Mouse (Mus musculus) fibroblast of lung, adult 2 months (primary cell): ENCODE measurements at regions not wholly inside any gene's neighbourhood (a gene's known extent, or its start where the extent isn't known, plus 50 kb on each side); places are given as distances from the start of the nearest gene placed in this dataset.

Source experiments
- DNase-seq: peaks from one replicate; pipeline ENCODE4 v3.0.0-alpha.2; 2011; ENCODE audit warnings: low read depth

DNA sequence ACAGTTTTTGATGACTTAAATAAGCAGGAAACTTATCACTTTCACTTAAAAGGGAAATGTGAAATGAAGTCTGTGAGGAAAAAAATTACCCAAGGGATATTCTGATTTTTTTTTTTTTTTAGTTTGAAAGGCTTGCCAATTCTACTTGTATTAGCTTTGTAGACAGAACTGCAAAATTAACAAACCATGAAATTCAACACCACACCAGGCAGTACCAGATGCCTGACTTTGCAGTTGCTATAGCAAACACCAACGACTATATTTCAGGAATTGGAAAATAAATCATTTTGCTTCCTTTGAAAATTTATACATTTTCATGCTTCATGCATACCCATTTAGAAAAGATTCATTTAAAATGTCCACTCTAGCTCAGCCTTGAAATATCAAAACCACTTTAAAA, 1206.6 kb downstream of the Grik2 start:
- no peak for DNase-seq

DNA sequence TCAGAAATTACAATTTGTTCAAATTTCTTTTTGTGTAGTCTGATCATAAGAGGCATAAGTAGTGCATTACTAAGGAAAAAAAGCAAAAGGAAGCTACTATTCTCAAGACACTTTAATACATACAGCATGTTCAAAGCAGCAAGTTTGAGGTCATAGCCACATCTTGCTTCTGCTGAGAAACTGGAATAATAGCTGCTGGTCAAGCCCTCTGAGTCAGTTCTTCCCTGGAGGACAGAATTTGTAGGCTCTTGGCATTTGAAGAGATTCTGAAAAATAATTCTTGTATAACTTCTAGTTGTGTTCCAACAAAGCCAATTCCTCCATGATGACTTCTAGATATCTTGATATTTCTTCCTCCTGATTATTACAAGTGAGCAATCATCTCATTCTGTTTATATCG, 1207.5 kb downstream of the Grik2 start:
- no peak for DNase-seq

DNA sequence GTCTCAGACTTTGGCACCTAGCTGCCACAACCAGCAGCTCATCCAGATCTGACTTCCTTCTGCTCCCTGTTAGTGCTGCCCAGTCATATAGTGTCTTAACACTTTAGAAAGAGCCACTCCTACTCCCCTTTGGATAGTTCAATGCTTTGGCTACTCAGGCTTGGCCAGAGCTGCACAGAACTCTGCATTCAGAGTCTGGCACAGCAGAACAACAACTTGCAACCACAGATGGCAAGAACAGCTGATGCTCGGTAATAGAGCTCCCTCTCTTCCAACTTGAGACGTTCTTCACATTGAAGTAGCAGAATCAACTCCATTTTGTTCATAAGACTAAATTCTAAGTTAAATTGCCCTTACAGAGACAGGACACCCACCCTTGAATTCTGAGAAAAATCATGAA, 1216.0 kb downstream of the Grik2 start:
- no peak for DNase-seq

DNA sequence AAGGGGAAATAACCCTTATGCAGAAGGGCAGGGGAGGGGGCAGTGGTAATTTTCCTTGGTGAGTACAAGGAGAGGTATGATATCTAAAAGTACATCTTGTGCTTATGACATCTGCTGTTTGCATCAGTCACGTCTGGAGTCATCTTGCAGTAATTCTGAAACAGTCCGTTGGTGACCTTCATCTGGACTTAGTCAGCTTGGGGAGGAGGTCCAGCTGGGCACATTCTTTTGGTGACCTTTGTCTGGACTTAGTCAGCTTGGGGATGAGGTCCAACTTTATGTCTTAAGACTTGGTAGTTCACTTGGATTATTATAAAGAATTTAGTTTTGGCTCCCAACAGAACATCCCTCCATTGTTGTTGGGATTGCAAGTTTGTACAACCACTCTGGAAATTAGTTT, 1238.8 kb downstream of the Grik2 start:
- peak; percentile 14 for DNase-seq

DNA sequence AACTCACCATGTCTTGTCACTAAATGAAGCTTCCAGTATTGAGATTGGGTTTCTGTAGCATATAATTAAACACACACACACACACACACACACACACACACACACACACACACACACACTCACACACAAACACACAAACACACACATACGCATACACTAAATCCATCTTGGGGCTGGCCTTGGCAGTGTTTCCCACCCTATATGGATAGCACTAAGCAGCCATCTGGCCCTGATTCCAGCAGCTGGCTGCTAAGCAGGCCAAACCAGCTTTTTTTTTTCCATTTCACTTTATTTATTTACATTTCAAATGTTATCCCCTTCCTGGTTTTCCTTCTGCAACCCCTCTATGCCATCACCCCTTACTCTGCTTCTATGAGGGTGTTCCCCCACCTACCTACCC, 1266.3 kb downstream of the Grik2 start:
- DNase-seq: no peak

DNA sequence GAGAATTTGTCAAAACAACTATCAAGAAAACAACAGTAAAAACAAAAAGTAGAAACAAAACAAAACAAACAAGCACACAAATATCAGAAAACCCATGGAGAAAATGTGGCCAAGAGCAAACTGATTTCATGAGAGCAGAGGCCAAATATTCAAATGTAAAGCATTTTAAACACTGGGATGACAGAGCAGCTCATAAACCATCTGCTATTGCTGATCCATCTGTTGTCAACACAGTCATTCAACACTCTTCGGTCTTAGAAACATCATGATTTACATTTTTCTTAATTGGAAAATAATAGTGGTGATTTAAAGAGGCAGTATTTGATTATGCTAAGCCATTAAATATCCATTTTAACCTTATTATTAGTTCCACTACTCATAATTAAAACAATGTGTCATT, 1315.6 kb downstream of the Grik2 start:
- no peak for DNase-seq

DNA sequence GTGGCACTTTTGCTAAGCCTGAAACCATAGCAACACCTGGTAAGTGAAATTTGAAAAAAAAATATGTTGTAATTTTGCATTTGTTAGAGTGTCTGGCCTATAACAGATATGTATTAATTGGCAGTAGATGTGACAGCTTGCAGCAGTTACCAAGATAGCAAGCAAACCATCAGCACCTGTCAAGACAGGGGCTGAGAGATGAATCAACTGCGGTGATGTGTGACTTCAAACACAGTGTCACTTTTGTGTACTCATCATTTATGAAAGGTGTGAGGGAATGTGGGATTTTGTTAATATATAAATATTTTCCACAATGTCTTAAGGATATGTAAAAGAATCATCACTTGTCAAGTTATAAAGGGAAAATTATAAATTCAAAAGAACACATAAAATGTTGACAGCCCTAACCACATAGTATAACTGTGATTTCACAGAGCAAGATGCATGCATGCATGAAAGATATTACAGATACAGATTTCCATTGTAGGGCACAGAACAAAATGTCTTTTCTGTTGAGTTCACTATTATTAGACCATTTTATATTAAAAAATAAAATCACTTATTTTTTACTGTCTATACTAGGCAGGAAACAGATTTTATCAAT, 1344.7 kb downstream of the Grik2 start:
- no peak for DNase-seq

DNA sequence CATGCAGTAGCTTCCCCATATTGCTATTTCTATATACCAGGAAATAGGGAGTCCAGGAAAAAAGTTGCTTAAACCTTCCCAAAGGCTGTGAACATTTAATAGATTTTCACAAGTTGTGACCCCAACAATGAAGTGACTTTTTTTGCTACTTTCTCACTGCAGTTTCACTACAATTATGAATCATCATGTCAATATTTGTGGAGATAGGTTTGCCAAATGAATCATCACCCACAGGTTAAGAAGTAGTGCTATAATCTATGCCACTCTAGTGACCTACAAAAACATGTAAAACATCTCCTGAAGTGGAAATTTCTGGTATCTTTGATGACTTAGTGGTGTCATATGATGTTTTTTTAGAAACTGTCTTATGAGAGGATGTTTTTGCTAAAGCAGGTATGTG, 1355.3 kb downstream of the Grik2 start:
- DNase-seq: no peak

DNA sequence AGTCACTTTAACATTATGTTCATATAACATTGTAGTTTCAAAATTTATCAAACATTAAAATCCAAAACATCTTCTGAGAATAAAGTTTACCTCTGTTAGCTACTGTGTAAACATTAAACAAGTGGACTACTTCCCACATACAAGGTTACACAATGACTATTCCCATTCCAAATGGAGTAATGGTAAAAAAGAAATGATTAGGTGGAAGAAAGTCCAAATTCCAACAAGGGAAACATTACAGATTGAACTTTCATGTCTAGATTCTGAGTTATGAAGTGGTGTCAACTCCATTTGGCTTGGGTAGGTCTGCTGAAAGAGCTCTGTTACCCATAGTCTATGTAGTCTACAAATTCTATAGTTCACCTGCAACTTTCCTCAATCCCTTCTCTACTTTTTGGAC, 1363.1 kb downstream of the Grik2 start:
- DNase-seq: no peak

DNA sequence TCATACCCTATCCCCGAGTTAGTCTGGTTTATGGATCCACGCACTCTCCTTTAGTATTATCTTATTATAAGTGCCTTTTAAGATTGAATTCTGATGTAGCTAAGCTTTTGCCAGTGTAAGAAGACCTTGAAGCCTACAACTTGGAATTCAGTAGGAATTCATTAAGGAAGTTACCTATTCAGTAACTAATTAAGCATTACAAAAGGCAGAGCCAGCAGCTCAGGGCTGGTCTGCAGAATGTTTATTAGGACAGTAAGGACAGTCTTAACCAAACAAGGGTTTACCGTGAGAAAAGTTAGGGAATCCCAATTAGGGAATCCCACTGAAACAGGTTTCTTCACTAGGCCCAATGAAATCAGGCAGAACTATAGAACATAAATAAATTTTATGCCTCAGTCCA, 1383.5 kb downstream of the Grik2 start:
- no peak for DNase-seq
